Mouse (Mus musculus) testis, adult 2 months (tissue): ENCODE measurements around the gene Gm21761. TPM values are rescaled to one million over a fixed set of nuclear protein-coding genes. Genes with fewer than 3 reads are reported as not detected.
"Not testable (repeated sequence)": the region's sequence is repeated elsewhere in the genome, so short reads cannot be mapped to it uniquely, and the experiment has no call there.

Experiments used
- H3K27ac ChIP-seq: fragments of 200-500 bp; 2 replicates; pipeline ENCODE4 v1.5.1; 2012; ENCODE audit warnings: low read depth, low read length; ENCODE audit not compliant: control insufficient read depth, insufficient read depth
- H3K27me3 ChIP-seq: fragments of 200-500 bp; 2 replicates; pipeline ENCODE4 v1.6.1; 2012; ENCODE audit warnings: mild to moderate bottlenecking, low read length, moderate library complexity; ENCODE audit not compliant: control insufficient read depth, insufficient read depth
- H3K36me3 ChIP-seq: fragments of 200-500 bp; 2 replicates; pipeline ENCODE4 v1.6.1; 2012; ENCODE audit warnings: mild to moderate bottlenecking, low read length; ENCODE audit not compliant: control insufficient read depth, insufficient read depth
- H3K4me1 ChIP-seq: fragments of 200-500 bp; 2 replicates; pipeline ENCODE4 v1.6.1; 2012; ENCODE audit warnings: low read length; ENCODE audit not compliant: control insufficient read depth, insufficient read depth
- H3K4me3 ChIP-seq: fragments of 200-500 bp; 2 replicates; pipeline ENCODE4 v1.5.1; 2012; ENCODE audit warnings: low read depth, mild to moderate bottlenecking, low read length, moderate library complexity, mixed read lengths; ENCODE audit not compliant: control insufficient read depth
- polyA plus RNA-seq: library from polyadenylated mRNA; depleted of rRNA; stranded (reverse); fragments of >200 nt; gene quantifications from 2 replicates; pipeline ENCODE4 v1.2.3, GENCODE M21; 2012; rRNA removed

Gm21761 gene
- polyA plus RNA-seq, result not detected in 2 replicates

DNA sequence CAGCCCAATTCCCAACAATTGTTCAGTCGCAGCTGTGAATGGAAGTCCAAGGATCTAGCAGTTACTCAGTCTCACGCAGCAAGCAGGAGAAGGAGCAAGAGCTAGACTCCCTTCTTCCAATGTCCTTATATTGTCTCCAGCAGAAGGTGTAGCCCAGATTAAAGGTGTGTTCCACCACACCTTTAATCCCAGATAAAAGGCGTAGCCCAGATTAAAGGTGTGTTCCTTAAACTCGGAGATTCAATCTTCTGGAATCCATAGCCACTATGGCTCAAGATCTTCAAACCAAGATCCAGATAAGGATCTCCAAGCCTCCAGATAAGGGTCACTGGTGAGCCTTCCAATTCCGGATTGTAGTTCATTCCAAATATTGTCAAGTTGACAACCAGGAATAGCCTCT, at the start of gene Gm21761:
TSS of gene Gm21761 (minus strand) at position 101 of the 400 bp plus-strand sequence.
- not testable (repeated sequence) for H3K27ac ChIP-seq, H3K36me3 ChIP-seq, H3K27me3 ChIP-seq, H3K4me1 ChIP-seq, H3K4me3 ChIP-seq

DNA sequence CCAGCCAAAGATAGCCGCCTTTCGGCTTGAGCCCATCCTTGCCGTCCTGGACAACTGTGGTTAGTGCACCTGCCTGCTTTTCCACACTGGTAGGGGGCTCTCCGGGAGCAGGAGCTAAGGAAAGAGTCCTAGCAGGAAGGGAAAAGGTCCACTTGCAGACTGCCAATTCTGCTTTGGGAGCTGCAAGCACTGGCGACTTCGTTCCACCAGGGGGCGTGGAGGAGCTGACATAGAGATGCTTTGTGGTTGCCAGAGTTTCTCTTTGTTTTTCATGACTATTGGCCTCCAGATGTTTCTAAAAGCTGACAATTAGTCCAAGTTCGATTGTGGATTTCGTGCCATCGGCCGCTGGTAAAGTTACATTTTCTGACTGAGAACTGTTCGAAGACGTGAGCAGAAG, 40.1 kb upstream of the Gm21761 start:
- not testable (repeated sequence) for H3K27me3 ChIP-seq, H3K4me3 ChIP-seq

DNA sequence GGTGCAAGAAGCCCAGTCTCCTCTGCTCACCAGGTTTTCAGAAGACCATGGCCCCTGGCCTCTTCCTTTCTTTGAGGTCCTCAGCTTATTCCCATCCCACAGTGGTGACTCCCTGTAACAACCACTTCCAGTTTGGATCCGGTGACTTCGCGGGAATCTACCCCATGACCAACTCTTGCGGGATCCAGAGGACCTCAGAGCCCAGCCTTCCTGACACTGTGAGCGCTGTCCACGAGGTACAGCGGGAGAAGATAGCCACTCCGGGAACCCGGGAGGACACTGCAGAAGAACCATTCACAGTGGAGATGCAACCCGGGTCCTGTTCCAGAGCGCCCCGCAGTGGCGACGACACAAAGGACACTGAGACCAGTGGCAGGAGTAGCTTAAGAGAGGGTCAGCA, 39.1 kb upstream of the Gm21761 start:
- not testable (repeated sequence) for H3K4me1 ChIP-seq, H3K4me3 ChIP-seq, H3K27ac ChIP-seq, H3K27me3 ChIP-seq, H3K36me3 ChIP-seq

More for the DNA sequence above, 40.1 kb upstream of the Gm21761 start:
- not testable (repeated sequence) for H3K36me3 ChIP-seq, H3K4me1 ChIP-seq, H3K27ac ChIP-seq

DNA sequence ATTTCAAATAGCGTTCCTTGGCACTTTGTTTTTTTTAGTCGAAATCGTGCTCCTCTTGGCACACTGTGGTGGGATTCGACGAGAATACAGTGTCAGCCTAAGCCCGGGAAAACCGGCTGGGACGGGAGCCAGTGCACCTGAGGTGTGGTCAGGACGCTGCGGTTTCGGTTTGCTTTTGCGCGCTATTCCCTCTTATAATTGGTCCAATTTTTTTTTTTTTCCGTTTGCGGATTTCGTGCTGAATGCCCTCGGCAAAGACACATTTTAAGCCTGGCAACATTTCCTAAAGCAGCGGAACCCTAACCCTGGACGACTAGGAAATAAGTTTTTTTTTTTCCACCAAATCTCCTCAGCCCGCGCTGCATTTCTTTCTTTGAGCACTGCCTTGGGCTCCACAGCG, 36.9 kb upstream of the Gm21761 start:
- H3K27me3 ChIP-seq, H3K36me3 ChIP-seq, H3K27ac ChIP-seq, H3K4me3 ChIP-seq, H3K4me1 ChIP-seq: not testable (repeated sequence)

DNA sequence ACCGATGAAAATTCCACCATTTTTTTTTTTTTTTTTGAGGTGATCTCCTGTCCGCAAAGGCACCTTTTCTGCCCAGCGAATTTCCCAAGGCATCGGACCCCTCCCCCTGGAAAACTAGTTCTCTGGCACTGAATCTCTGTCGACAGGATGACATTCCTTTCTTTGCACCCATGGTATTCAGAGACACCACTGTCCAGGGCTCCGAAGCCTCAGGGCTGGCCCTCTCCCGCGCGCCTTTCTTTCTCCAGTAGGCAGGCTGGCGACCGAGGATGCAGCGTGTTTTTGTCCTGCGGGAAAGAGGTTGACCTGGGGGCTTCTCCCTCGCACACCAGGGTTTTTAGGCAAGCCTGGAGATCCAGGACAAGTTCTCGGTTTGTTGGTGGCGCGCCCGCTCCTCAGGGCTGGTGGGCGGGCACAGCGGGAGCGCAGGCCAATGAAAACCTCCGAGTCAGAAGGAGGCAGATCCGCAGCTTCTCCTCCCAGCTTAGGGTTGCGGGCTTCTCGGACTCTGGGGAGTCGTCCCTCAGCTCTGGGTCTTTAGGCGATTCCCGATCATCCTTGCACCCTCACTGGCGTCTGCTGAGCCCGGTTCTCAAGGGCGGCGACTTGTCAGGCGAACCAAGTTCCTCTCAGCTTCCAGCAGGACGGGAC, 36.4 kb upstream of the Gm21761 start:
- H3K27me3 ChIP-seq, H3K4me1 ChIP-seq, H3K36me3 ChIP-seq, H3K4me3 ChIP-seq, H3K27ac ChIP-seq: not testable (repeated sequence)

DNA sequence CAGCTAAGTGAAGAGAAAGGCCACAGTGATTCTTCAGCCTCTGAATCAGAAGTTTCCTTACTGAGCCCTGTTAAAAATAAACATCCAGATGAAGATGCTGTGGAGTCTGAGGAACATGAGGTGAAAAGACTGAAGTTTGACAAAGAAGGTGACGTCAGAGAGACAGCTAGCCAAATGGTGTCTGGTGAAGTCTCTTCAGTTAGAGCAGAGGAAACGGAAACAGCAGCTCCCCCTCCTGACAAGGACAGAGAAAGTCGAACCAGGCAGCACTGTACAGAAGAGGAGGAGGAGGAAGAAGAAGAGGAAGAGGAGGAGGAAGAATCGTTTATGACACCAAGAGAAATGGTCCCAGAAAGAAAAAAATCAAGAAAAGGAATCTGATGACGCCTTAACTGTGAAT, 33.8 kb upstream of the Gm21761 start:
- H3K4me3 ChIP-seq, H3K36me3 ChIP-seq, H3K27me3 ChIP-seq, H3K4me1 ChIP-seq, H3K27ac ChIP-seq: not testable (repeated sequence)

DNA sequence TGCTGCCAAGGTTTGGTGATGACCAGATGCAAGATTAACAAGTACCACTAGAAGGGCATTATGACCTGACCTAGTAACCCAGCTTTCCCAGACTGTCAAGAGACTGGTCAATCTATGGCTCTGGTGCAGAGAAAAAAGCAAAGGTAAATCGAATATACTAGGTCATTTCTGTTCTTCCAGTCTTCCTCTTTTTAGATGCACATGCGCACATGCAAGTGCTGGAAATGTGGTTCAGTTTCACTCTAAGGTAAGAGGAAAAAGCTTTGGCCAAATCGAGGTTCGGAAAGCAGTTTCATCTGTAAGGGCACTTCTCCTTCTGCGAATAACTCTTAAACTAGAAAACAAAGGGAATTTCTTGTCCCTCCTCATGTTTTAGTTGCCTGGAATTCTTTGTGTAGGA, 26.5 kb upstream of the Gm21761 start:
- H3K27ac ChIP-seq, H3K36me3 ChIP-seq, H3K4me1 ChIP-seq, H3K4me3 ChIP-seq, H3K27me3 ChIP-seq: not testable (repeated sequence)

DNA sequence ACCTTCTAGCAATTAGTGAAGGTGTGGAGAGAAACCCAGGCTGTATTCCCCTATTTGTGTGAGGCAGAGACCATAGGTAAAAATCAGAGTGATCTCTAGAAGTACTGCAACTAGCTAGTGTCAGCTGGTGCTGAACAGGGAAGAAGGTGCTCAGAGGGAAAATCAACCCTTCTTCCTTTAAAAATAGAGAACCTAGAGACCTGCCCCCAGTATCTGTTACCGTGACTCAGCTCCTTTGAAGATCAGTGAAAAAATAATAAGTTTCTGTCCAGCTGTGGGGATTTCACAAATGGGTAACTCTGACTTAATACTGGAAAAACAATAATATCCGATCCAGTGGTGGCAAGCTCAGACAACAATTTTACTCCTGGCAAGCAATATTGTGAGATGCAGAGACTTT, 26.0 kb upstream of the Gm21761 start:
- H3K36me3 ChIP-seq, H3K4me3 ChIP-seq, H3K4me1 ChIP-seq, H3K27me3 ChIP-seq, H3K27ac ChIP-seq: not testable (repeated sequence)

DNA sequence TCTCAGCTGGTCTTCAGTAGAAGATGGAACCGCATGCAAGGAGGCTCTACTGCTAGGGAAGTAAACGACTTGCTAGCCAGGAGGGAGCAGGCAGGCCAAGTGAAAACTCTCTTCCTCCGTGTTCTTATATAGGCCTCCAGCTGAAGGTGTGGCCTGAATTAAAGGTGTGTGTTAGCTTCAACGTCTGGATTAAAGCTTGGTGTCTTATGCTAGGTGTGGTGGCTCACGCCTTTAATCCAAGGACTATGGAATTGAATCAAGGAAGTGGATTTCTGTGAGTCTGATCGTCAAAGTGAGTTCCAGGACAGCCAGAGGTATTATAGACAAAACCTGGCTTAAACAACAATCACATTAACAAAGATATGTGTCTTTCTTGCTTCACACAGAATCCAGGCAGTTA, 21.6 kb upstream of the Gm21761 start, which contains the start of gene B020031M17Rik:
TSS of gene B020031M17Rik (minus strand) at position 101 of the 400 bp plus-strand sequence.
- H3K4me3 ChIP-seq, H3K27ac ChIP-seq, H3K27me3 ChIP-seq, H3K4me1 ChIP-seq, H3K36me3 ChIP-seq: not testable (repeated sequence)

DNA sequence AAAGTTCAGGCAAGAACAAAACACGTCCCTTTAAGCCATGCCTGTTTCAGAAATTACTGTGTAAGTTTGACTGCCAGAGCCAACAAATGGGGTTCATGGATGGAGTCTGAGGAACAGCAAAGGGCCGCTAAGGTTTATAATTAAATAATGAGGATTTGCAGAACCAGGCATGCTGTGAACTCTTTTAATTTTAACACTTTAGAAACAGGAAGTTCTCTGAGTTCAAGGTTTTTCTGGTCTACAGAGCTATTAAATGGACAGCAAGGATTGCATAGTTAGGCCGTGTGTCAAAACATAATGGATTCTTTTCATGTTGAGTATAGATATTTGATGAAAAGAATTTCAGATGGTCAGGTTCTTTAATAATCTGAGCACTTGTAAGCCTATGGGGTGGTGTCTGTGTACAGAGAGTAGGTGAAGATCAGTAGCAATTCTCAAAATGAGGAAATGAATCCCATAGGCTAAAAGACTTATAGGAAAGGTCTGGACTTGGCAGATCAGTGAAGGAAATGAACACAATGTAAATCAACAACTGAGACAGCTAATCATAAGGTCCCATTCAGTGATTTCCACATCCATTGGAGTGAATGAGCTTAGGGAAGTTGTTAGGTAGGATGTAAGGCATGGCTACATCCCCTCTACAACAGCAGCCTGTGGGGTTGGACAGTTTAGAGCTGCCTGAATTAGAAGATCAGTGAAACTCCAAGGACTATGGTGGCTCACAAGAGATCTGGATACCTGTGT, 4.3 kb downstream of the Gm21761 start:
- H3K4me1 ChIP-seq, H3K27ac ChIP-seq, H3K36me3 ChIP-seq, H3K27me3 ChIP-seq, H3K4me3 ChIP-seq: not testable (repeated sequence)

DNA sequence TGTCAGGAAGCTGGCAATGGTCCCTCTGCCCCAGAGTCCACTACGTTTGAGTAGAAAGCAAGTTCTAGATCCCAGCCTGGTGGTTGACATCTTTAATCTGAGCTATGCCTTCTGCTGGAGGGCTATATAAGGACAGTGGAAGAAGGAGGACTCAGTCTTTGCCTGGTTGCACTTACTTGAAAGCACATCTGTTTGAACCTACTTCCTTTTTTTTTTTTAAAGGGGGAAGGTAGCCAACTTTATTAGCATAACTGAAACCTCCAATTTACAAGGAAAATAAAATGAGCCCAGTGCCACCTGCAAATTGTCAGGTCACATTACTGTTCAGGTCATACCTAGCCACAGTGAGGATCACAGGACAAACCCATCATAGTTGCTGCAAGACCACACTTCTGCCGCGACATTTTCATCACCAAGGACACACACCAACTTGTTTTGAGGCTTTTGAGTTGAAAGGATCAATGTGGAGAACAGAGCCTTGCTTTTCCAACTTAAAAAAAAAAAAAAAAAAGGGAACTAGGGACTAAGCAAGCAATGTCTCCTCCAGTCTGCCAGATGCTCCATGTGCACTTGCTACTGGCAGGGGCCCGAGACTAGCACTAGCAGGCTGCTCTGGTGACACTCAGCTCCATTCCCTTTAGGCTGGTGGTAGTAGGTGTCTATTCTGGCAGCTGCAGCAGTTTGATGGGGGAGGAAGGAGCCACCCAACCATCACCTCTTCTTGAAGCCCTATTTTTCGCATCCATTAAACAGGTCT, 11.9 kb downstream of the Gm21761 start:
- not testable (repeated sequence) for H3K27me3 ChIP-seq, H3K27ac ChIP-seq, H3K36me3 ChIP-seq, H3K4me3 ChIP-seq, H3K4me1 ChIP-seq

DNA sequence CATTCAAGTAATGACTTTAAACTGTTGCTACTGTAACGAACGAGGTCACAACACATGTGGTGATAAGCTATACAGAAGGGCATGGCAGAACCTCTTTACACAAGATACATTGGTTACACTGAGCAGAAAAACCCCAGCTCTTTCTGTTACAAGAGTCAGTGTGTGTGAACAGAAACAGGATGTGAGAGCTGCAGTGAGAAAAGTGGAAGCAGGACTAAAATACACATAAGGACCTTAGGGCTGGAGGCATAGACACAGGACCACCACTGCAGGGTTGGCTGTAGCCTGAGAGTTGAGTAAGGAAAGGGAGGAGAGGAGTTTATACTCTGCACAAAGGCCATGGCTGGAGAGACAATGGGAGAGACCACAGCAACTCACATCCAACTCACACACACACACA, 12.6 kb downstream of the Gm21761 start:
- H3K4me3 ChIP-seq, H3K4me1 ChIP-seq, H3K36me3 ChIP-seq, H3K27ac ChIP-seq, H3K27me3 ChIP-seq: not testable (repeated sequence)
